Mouse (Mus musculus) common myeloid progenitor, adult 5-6 weeks (primary cell): ENCODE data around the gene Miox. TPM values are rescaled to one million over a fixed set of nuclear protein-coding genes. Genes with fewer than 3 reads are reported as not detected.

Experiments used
- total RNA-seq: library from RNA; stranded (forward); fragments of 200-1000, 187-1606 nt; gene quantifications from 2 replicates; pipeline ENCODE4 v1.2.3, GENCODE M21; 2017

Miox gene
- total RNA-seq, 1 experiment from 2014 or later = not detected

Other genes with a start within 250 kb of the Miox start
- 11.2 and 14.2 TPM in 2 replicates for gene Selenoo, start 245.3 kb upstream of the Miox start, total RNA-seq
- 14.6 and 21.7 TPM in 2 replicates for gene Tubgcp6, start 211.3 kb upstream of the Miox start, total RNA-seq
- 15.7 and 18.0 TPM in 2 replicates for gene Hdac10, start 205.7 kb upstream of the Miox start, total RNA-seq
- not detected in 2 replicates for gene Mapk12, start 193.7 kb upstream of the Miox start, total RNA-seq
- 0.50 and 0.73 TPM in 2 replicates for gene Mapk11, start 184.8 kb upstream of the Miox start, total RNA-seq
- gene Plxnb2, start 153.6 kb upstream of the Miox start, total RNA-seq = 20.2 and 29.2 TPM in 2 replicates
- 1.6 and 2.3 TPM in 2 replicates for gene Dennd6b, start 137.9 kb upstream of the Miox start, total RNA-seq
- gene Ppp6r2, start 122.8 kb upstream of the Miox start, total RNA-seq = 15.6 and 22.7 TPM in 2 replicates
- 43.3 and 53.7 TPM in 2 replicates for gene Sbf1, start 19.1 kb upstream of the Miox start, total RNA-seq
- not detected in 2 replicates for gene Adm2, start 11.7 kb upstream of the Miox start, total RNA-seq
- gene Lmf2, start 21.3 kb downstream of the Miox start, total RNA-seq = 13.9 and 14.4 TPM in 2 replicates
- 81.4 and 106 TPM in 2 replicates for gene Ncaph2, start 21.3 kb downstream of the Miox start, total RNA-seq
- 21.8 and 23.0 TPM in 2 replicates for gene Sco2, start 39.4 kb downstream of the Miox start, total RNA-seq
- 0.68 and 0.78 TPM in 2 replicates for gene Tymp, start 42.6 kb downstream of the Miox start, total RNA-seq
- 2.9 and 3.0 TPM in 2 replicates for gene Odf3b, start 44.9 kb downstream of the Miox start, total RNA-seq
- gene Klhdc7b, start 50.5 kb downstream of the Miox start, total RNA-seq = not detected in 2 replicates
- not detected in 2 replicates for gene Syce3, start 76.1 kb downstream of the Miox start, total RNA-seq
- 2.6 TPM in 1 of 2 replicates, not detected in the other for gene Cpt1b, start 91.5 kb downstream of the Miox start, total RNA-seq
- 3.9 and 7.0 TPM in 2 replicates for gene C730034F03Rik, start 95.2 kb downstream of the Miox start, total RNA-seq
- gene Gm44502, start 95.3 kb downstream of the Miox start, total RNA-seq = 0.29 and 0.46 TPM in 2 replicates
- gene Chkb, start 95.5 kb downstream of the Miox start, total RNA-seq = 11.7 and 15.9 TPM in 2 replicates
- gene Mapk8ip2, start 119.5 kb downstream of the Miox start, total RNA-seq = not detected in 2 replicates
- 9.4 and 12.9 TPM in 2 replicates for gene Arsa, start 143.0 kb downstream of the Miox start, total RNA-seq
- gene Shank3, start 165.2 kb downstream of the Miox start, total RNA-seq = 10.2 and 14.9 TPM in 2 replicates
- not detected in 2 replicates for gene Acr, start 233.9 kb downstream of the Miox start, total RNA-seq